In genomic region chr16:20213591-20214226, GRCm38 (mm10) we compare ENCODE assay signal across 8 mouse cellular contexts. TPM values are rescaled to one million over a fixed set of nuclear protein-coding genes. Genes with fewer than 3 reads are reported as not detected.
DNase-seq lines count a peak whose midpoint lies in the region; ATAC-seq and TF ChIP-seq lines count a peak whose summit lies in the region.

No protein-coding gene starts in this region.

- no peaks in the 10 kb centered on the region for H3K9me3 ChIP-seq in kidney, embryonic 15.5 days (replicated peaks)
- H3K9me3 ChIP-seq in hindbrain, postnatal 0 days (ENCODE audit: low read length) = no peaks in the 10 kb centered on the region

- no peak overlapping the region for H3K9ac ChIP-seq in kidney, embryonic 15.5 days
- H3K9ac ChIP-seq in hindbrain, postnatal 0 days (replicated peaks; ENCODE audit: low read length) = no peak overlapping the region

- no peaks in the 10 kb centered on the region for H3K4me1 ChIP-seq in kidney, embryonic 15.5 days
- H3K4me1 ChIP-seq in hindbrain, postnatal 0 days (ENCODE audit: insufficient read depth, low read length) = no peaks in the 10 kb centered on the region
- H3K4me1 ChIP-seq in lung, adult 2 months (ENCODE audit: control insufficient read depth, insufficient read depth, low read length) = no peaks in the 10 kb centered on the region

- no peak overlapping the region for H3K4me3 ChIP-seq in kidney, embryonic 15.5 days (replicated peaks)
- no peak overlapping the region for H3K4me3 ChIP-seq in hindbrain, postnatal 0 days (ENCODE audit: low read length)
- H3K4me3 ChIP-seq in lung, adult 2 months (replicated peaks; ENCODE audit: extremely low read depth, low read depth, low read length) = no peak overlapping the region

- peak; percentile 13 for DNase-seq in kidney, adult 11 months
- peak; percentile 70 for DNase-seq in CD4-positive, CD25-positive, alpha-beta regulatory T cell, adult 2 months (ENCODE audit: low read depth, low spot score)
- peak; percentile 24 for DNase-seq in T-cell, adult 2 months (ENCODE audit: low spot score)
- peak; percentile 57 to 66 for DNase-seq in cerebellum, postnatal 36 days
- peak; percentile 74 for DNase-seq in hindbrain, postnatal 0 days (ENCODE audit: low spot score)
- DNase-seq in lung, adult 2 months = peak; percentile 19
- peak; percentile 47 for DNase-seq in thymus, postnatal 25 days

- no peak for ATAC-seq in kidney, embryonic 15.5 days (replicated peaks; ENCODE audit: low FRiP score)
- peak; percentile 61 for ATAC-seq in hindbrain, postnatal 0 days

- TF ChIP-seq POLR2A in lung, adult 2 months (IDR thresholded peaks at IDR 0.05; ENCODE audit: borderline replicate concordance, extremely low read depth, low read depth, low read length) = no peak

- H3K27ac ChIP-seq in kidney, embryonic 15.5 days = no peak overlapping the region
- H3K27ac ChIP-seq in hindbrain, postnatal 0 days = no peak overlapping the region

- 85% methylated on average over 3 of the region's 3 CpGs for WGBS in kidney, embryonic 15.5 days
- WGBS in hindbrain, postnatal 0 days = 90% methylated on average over 3 of the region's 3 CpGs
- 88% methylated on average over 3 of the region's 3 CpGs for WGBS in lung, adult 2 months

- H3K27me3 ChIP-seq in kidney, embryonic 15.5 days = no peaks in the 10 kb centered on the region
- no peaks in the 10 kb centered on the region for H3K27me3 ChIP-seq in hindbrain, postnatal 0 days (ENCODE audit: insufficient read depth, low read length)

- no peak overlapping the region for H3K4me2 ChIP-seq in kidney, embryonic 15.5 days
- no peak overlapping the region for H3K4me2 ChIP-seq in hindbrain, postnatal 0 days (ENCODE audit: low read depth, low read length)

- H3K36me3 ChIP-seq in kidney, embryonic 15.5 days = peaks cover 94% of the 10 kb centered on the region
- peaks cover 61% of the 10 kb centered on the region for H3K36me3 ChIP-seq in hindbrain, postnatal 0 days (ENCODE audit: insufficient read depth, low read length)

- peak; percentile 73 for TF ChIP-seq CTCF in hindbrain, postnatal 0 days (IDR thresholded peaks at IDR 0.05; ENCODE audit: low read depth)
- 0 out of 2 replicates have a peak, but pooled peaks have one; percentile 6 for TF ChIP-seq CTCF in lung, adult 2 months (IDR thresholded peaks at IDR 0.05; ENCODE audit: insufficient read depth, low read length)

RNA-seq across cellular contexts. Expression of gene Map6d1, which starts 27.4 kb away (rescaled TPM):
- 0.74 and 0.85 TPM in 2 replicates for polyA plus RNA-seq in kidney, embryonic 15.5 days (2015; fragmentation: Nextera tagmentation; extraction: Ambion mirVana)
- 12.4 and 16.3 TPM in 2 replicates for total RNA-seq in hindbrain, postnatal 0 days (2014; rRNA removed)
- polyA plus RNA-seq in hindbrain, postnatal 0 days (2015; fragmentation: Nextera tagmentation; extraction: Ambion mirVana) = 5.2 and 5.3 TPM in 2 replicates
- not detected in 2 replicates for polyA plus RNA-seq in lung, adult 2 months (2012; rRNA removed)

Comparison
In these comparisons a context has a peak if more than half of its experiments do, and no peak if none do; other contexts are left out.
1. DNase-seq: peak in every context shown above with its lines; median percentile 74 in hindbrain, postnatal 0 days; 70 in CD4-positive, CD25-positive, alpha-beta regulatory T cell, adult 2 months; 62 in cerebellum, postnatal 36 days; 47 in thymus, postnatal 25 days; 24 in T-cell, adult 2 months; 19 in lung, adult 2 months; 13 in kidney, adult 11 months.